Mouse (Mus musculus) adrenal gland, adult 10 weeks (tissue): ENCODE data around the gene Gpr146. TPM values are rescaled to one million over a fixed set of nuclear protein-coding genes. Genes with fewer than 3 reads are reported as not detected.

ENCODE experiments used
- polyA plus RNA-seq: library from polyadenylated mRNA; stranded (reverse); fragments of 350-450 nt; fragmentation: Illumina TruSeq; extraction: RNeasy Lipid Tissue Mini Kit (QIAGEN cat#74804); gene quantifications from one replicate; pipeline ENCODE4 v1.2.3, GENCODE M21; 2014; ENCODE audit warnings: low read depth, low replicate concordance

The Gpr146 gene
- 4.9 TPM for polyA plus RNA-seq

GRCm38 (mm10) chr5:139377468-139378270 lies at the start of gene Gpr146:
TSS of gene Gpr146 (plus strand) at chr5:139377697.

GRCm38 (mm10) chr5:139351134-139351533 lies 26.4 kb upstream of the Gpr146 start, which contains the start of gene Cox19:
TSS of gene Cox19 (minus strand) at chr5:139351418.

GRCm38 (mm10) chr5:139352317-139352716 lies 25.2 kb upstream of the Gpr146 start, which contains the start of gene Cyp2w1:
TSS of gene Cyp2w1 (plus strand) at chr5:139352617.

GRCm38 (mm10) chr5:139404801-139405401 lies 27.4 kb downstream of the Gpr146 start, which contains the start of gene C130050O18Rik:
TSS of gene C130050O18Rik (plus strand) at chr5:139405280.

GRCm38 (mm10) chr5:139423026-139423865 lies 45.7 kb downstream of the Gpr146 start, which contains the start of gene Gper1:
TSS of gene Gper1 (plus strand) at chr5:139423151.

Other genes with a start within 250 kb of the Gpr146 start
- gene Prkar1b, start 227.7 kb upstream of the Gpr146 start, polyA plus RNA-seq: 24.6 TPM
- 10.6 TPM for gene Dnaaf5, start 227.5 kb upstream of the Gpr146 start, polyA plus RNA-seq
- 24.5 TPM for gene Sun1, start 177.1 kb upstream of the Gpr146 start, polyA plus RNA-seq
- gene Get4, start 125.4 kb upstream of the Gpr146 start, polyA plus RNA-seq: 19.6 TPM
- not detected for gene Adap1, start 52.1 kb upstream of the Gpr146 start, polyA plus RNA-seq
- 20.6 TPM for gene Cox19, start 26.3 kb upstream of the Gpr146 start, polyA plus RNA-seq
- not detected for gene Cyp2w1, start 25.1 kb upstream of the Gpr146 start, polyA plus RNA-seq
- gene C130050O18Rik, start 27.6 kb downstream of the Gpr146 start, polyA plus RNA-seq: not detected
- gene Gper1, start 45.5 kb downstream of the Gpr146 start, polyA plus RNA-seq: not detected
- gene 3110082I17Rik, start 82.8 kb downstream of the Gpr146 start, polyA plus RNA-seq: 0.99 TPM
- 31.7 TPM for gene Zfand2a, start 106.9 kb downstream of the Gpr146 start, polyA plus RNA-seq
- gene Uncx, start 165.8 kb downstream of the Gpr146 start, polyA plus RNA-seq: not detected